Mouse (Mus musculus): Measurements from ENCODE around the gene Lmna. TPM values are rescaled to one million over a fixed set of nuclear protein-coding genes. Genes with fewer than 3 reads are reported as not detected.

Lmna gene
- polyA plus RNA-seq, 1 experiment = 30.0 TPM

DNA sequence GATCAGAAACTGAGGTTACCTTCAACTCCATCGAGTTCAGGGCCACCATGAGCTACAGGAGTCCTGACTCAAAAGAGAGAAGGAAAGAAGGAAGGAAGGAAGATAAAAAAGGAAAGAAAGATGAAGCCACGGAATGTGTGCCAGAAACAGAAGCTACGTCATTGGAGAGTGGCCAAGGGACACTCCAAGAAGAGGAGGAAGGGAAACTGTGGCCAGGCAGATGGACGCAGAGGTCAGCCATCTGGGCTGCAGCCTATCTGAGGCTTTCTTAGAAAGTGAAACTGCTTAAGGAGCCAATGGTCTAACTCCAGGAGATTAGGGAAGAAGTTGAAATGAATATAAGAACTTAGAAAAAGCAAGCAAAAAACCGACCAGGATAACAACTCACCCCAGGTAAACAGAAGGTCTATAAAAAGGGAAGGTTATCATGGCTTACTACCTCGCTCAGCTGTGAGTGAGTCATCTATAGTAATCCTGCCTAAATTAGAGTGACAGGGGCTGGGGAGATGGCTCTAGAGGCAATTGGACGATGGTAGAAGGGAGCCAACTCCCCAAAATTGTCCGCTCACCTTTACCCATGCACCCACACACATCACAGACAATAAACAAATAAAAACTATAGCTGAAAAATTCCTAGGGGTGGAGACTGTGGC is 63.2 kb downstream of the Lmna start:
- TF ChIP-seq POLR2A (IDR thresholded peaks at IDR 0.05; ENCODE audit: insufficient read depth, low read length) (no peak), EP300 (IDR thresholded peaks at IDR 0.05; ENCODE audit: insufficient read depth, low read depth, low read length) (no peak), CTCF (IDR thresholded peaks at IDR 0.05; ENCODE audit: low read depth, low read length) (no peak)
- Histone ChIP-seq H3K36me3 (ENCODE audit: control insufficient read depth, insufficient read depth, low read length, poor library complexity, severe bottlenecking) (no peaks in the 10 kb centered on the region), H3K9me3 (replicated peaks; ENCODE audit: control insufficient read depth, insufficient read depth, low read length, poor library complexity, severe bottlenecking) (no peaks in the 10 kb centered on the region), H3K27ac (ENCODE audit: insufficient read depth, low read length) (no peak overlapping the region), H3K4me3 (ENCODE audit: low read depth, low read length) (no peak overlapping the region), H3K9ac (ENCODE audit: low read depth, poor library complexity, severe bottlenecking) (no peak overlapping the region), H3K27me3 (ENCODE audit: control insufficient read depth, insufficient read depth, low read length, poor library complexity, severe bottlenecking) (no peaks in the 10 kb centered on the region), H3K4me1 (ENCODE audit: control insufficient read depth, insufficient read depth, low read length) (peaks cover 3% of the 10 kb centered on the region)

DNA sequence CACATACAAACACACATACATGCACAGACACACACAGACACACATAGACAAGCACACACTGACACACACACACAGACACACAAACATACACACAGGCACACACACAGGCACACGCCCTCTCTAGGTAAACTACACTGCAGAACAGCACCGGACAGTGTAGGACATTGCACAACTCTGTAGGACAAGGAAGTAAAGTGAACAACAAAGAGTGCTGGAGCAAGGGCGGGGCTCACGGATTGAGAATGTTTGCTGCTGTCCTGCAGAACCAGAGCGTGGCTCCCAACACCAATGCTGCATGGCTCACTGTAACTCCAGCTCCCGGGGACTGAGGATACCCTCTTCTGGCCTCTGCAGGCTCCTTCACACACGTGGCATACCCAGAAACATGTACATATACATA is 66.9 kb downstream of the Lmna start:
- TF ChIP-seq CTCF (IDR thresholded peaks at IDR 0.05; ENCODE audit: low read depth, low read length) (no peak), POLR2A (IDR thresholded peaks at IDR 0.05; ENCODE audit: insufficient read depth, low read length) (no peak)
- H3K27me3 ChIP-seq (ENCODE audit: control insufficient read depth, insufficient read depth, low read length, poor library complexity, severe bottlenecking) = no peaks in the 10 kb centered on the region
- H3K9ac ChIP-seq (ENCODE audit: low read depth, poor library complexity, severe bottlenecking) = no peak overlapping the region
- H3K9me3 ChIP-seq (replicated peaks; ENCODE audit: control insufficient read depth, insufficient read depth, low read length, poor library complexity, severe bottlenecking) = no peaks in the 10 kb centered on the region
- H3K4me1 ChIP-seq (ENCODE audit: control insufficient read depth, insufficient read depth, low read length) = peaks cover 7% of the 10 kb centered on the region
- no peaks in the 10 kb centered on the region for H3K36me3 ChIP-seq (ENCODE audit: control insufficient read depth, insufficient read depth, low read length, poor library complexity, severe bottlenecking)
- no peak overlapping the region for H3K27ac ChIP-seq (ENCODE audit: insufficient read depth, low read length)
- H3K4me3 ChIP-seq (ENCODE audit: low read depth, low read length) = no peak overlapping the region

DNA sequence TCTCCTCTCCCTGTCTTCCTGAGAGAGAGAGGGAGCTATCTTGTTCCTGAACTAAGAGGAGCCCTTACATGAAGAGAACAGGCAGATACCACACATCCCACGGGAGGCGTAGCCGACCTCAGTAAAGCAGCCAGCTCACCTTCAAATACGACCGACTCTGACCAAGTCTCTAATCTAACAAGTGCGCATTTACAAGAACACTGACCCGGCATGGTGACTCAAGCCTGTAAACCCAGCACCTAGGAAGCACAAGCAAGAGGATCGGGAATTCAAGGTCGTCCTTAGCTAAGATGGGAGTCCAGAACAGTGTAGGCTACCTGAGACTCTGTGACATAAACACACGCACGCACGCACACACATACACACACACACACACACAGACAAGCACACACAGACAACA is 67.3 kb downstream of the Lmna start:
- TF ChIP-seq EP300 (IDR thresholded peaks at IDR 0.05; ENCODE audit: insufficient read depth, low read depth, low read length) (no peak), POLR2A (IDR thresholded peaks at IDR 0.05; ENCODE audit: insufficient read depth, low read length) (no peak), CTCF (IDR thresholded peaks at IDR 0.05; ENCODE audit: low read depth, low read length) (no peak)
- Histone ChIP-seq H3K9ac (ENCODE audit: low read depth, poor library complexity, severe bottlenecking) (no peak overlapping the region), H3K4me1 (ENCODE audit: control insufficient read depth, insufficient read depth, low read length) (peaks cover 8% of the 10 kb centered on the region), H3K9me3 (replicated peaks; ENCODE audit: control insufficient read depth, insufficient read depth, low read length, poor library complexity, severe bottlenecking) (no peaks in the 10 kb centered on the region), H3K27me3 (ENCODE audit: control insufficient read depth, insufficient read depth, low read length, poor library complexity, severe bottlenecking) (no peaks in the 10 kb centered on the region), H3K27ac (ENCODE audit: insufficient read depth, low read length) (no peak overlapping the region), H3K4me3 (ENCODE audit: low read depth, low read length) (no peak overlapping the region), H3K36me3 (ENCODE audit: control insufficient read depth, insufficient read depth, low read length, poor library complexity, severe bottlenecking) (no peaks in the 10 kb centered on the region)

DNA sequence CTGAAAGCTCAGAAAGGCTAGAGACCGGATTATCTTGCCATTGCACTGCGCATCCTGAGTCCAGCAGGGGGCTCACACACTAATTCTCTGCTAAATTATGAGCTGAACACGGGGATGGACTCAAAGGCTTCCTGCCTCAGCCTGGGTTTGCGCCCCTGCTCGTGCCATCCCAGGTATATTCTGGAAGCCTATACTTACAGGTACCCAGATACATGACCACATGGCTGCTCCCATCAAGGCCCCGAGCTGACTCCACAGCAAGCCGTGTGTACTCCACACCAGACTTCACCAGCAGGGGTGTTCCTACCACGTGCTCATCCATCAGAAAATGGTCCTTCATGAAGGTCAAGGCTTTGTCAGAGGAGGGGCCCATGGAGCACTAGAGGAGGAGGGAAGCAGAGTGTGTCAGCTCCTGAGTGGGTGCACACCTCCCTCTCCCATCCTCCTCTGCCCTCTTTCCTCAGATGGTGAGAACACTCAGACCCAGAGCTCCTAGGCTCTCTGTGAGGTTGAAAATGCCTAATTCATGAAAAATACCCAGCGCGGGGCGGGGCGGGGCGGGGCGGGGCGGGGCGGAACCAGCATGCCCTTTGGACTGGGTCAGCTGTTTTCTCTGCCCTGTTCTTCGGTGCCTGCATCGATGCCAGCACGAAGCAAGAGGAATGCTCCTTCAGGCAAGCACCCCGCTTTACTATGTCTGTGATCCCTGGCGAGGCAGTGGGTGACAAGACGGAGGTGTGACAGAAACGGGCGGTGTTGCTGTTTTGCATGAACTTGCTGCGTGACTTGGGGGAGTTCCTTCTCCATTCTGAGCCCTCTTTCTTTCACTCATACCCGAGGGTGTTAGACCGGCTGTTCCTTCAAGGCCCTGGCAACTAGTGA is 69.0 kb downstream of the Lmna start:
- peaks cover 9% of the 10 kb centered on the region for H3K4me1 ChIP-seq (ENCODE audit: control insufficient read depth, insufficient read depth, low read length)
- TF ChIP-seq EP300 (IDR thresholded peaks at IDR 0.05; ENCODE audit: insufficient read depth, low read depth, low read length) (no peak), CTCF (IDR thresholded peaks at IDR 0.05; ENCODE audit: low read depth, low read length) (peak; percentile 30)
- peak overlapping the region; percentile 76 for H3K27ac ChIP-seq (ENCODE audit: insufficient read depth, low read length)
- H3K4me3 ChIP-seq (ENCODE audit: low read depth, low read length) = peak overlapping the region; percentile 33
- no peaks in the 10 kb centered on the region for H3K9me3 ChIP-seq (replicated peaks; ENCODE audit: control insufficient read depth, insufficient read depth, low read length, poor library complexity, severe bottlenecking)
- no peaks in the 10 kb centered on the region for H3K27me3 ChIP-seq (ENCODE audit: control insufficient read depth, insufficient read depth, low read length, poor library complexity, severe bottlenecking)
- H3K36me3 ChIP-seq (ENCODE audit: control insufficient read depth, insufficient read depth, low read length, poor library complexity, severe bottlenecking) = no peaks in the 10 kb centered on the region
- peak overlapping the region; percentile 12; the same call in 1 of the 2 replicates for H3K9ac ChIP-seq (ENCODE audit: low read depth, poor library complexity, severe bottlenecking)

DNA sequence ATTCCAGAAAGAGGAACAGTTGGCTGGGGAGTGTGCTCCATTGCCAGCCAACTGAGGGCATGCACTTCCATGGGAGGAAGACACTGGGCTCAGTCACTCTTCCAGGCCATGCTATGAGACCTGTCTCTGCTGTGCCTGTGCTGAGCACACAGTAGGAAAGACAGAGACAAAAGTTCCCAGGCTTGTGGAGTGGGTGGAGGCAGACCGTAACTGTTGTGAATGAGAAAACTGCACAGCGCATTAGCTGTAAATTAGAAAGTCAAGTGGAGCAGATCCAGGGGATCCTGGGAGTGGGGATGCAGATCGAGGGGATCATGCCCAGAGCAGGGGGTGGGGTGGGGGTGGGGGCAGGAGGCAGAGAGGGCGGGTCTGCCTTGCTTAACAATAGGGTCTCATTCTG is 70.2 kb downstream of the Lmna start:
- peak overlapping the region; percentile 2 for H3K27ac ChIP-seq (ENCODE audit: insufficient read depth, low read length)
- TF ChIP-seq EP300 (IDR thresholded peaks at IDR 0.05; ENCODE audit: insufficient read depth, low read depth, low read length) = no peak
- no peak for TF ChIP-seq POLR2A (IDR thresholded peaks at IDR 0.05; ENCODE audit: insufficient read depth, low read length)
- no peak for TF ChIP-seq CTCF (IDR thresholded peaks at IDR 0.05; ENCODE audit: low read depth, low read length)

DNA sequence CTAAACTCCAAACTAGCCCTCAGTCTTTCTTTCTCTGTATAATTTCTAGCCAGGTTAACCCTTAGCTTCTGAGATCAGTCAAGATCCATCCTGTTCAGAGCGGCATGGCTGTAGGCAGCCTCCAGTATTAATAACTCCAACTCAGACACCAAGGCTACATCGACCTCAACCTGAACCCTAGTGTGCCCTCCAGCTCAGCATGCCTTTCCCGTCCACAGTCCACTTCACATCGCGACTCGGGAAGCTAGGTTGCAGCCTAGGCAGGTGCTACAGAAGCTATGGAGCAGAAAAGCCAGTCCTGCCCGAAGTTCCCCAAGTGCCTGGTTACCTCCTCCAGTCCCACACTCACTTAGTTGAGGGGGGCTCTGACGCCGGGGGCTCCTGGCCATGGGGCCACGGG is 72.3 kb downstream of the Lmna start:
- Histone ChIP-seq H3K9ac (ENCODE audit: low read depth, poor library complexity, severe bottlenecking) (no peak overlapping the region), H3K4me1 (ENCODE audit: control insufficient read depth, insufficient read depth, low read length) (peaks cover 6% of the 10 kb centered on the region), H3K9me3 (replicated peaks; ENCODE audit: control insufficient read depth, insufficient read depth, low read length, poor library complexity, severe bottlenecking) (no peaks in the 10 kb centered on the region), H3K4me3 (ENCODE audit: low read depth, low read length) (no peak overlapping the region), H3K27ac (ENCODE audit: insufficient read depth, low read length) (no peak overlapping the region), H3K36me3 (ENCODE audit: control insufficient read depth, insufficient read depth, low read length, poor library complexity, severe bottlenecking) (no peaks in the 10 kb centered on the region), H3K27me3 (ENCODE audit: control insufficient read depth, insufficient read depth, low read length, poor library complexity, severe bottlenecking) (no peaks in the 10 kb centered on the region)
- TF ChIP-seq POLR2A (IDR thresholded peaks at IDR 0.05; ENCODE audit: insufficient read depth, low read length) (no peak), EP300 (IDR thresholded peaks at IDR 0.05; ENCODE audit: insufficient read depth, low read depth, low read length) (no peak), CTCF (IDR thresholded peaks at IDR 0.05; ENCODE audit: low read depth, low read length) (no peak)

More for the DNA sequence above, 70.2 kb downstream of the Lmna start:
- Histone ChIP-seq H3K36me3 (ENCODE audit: control insufficient read depth, insufficient read depth, low read length, poor library complexity, severe bottlenecking) (no peaks in the 10 kb centered on the region), H3K9ac (ENCODE audit: low read depth, poor library complexity, severe bottlenecking) (no peak overlapping the region), H3K4me1 (ENCODE audit: control insufficient read depth, insufficient read depth, low read length) (peaks cover 9% of the 10 kb centered on the region), H3K9me3 (replicated peaks; ENCODE audit: control insufficient read depth, insufficient read depth, low read length, poor library complexity, severe bottlenecking) (no peaks in the 10 kb centered on the region), H3K4me3 (ENCODE audit: low read depth, low read length) (no peak overlapping the region), H3K27me3 (ENCODE audit: control insufficient read depth, insufficient read depth, low read length, poor library complexity, severe bottlenecking) (no peaks in the 10 kb centered on the region)
